Mouse (Mus musculus) liver, embryonic 16.5 days (tissue): ENCODE measurements around the gene Ddx21. TPM values are rescaled to one million over a fixed set of nuclear protein-coding genes. Genes with fewer than 3 reads are reported as not detected.
A peak's percentile ranks its signal among the peaks of the same experiment; 100 is the strongest.

Experiments
- ATAC-seq: fragments of 200-750 bp; cut with Nextera tagmentation; 2 replicates; pipeline ENCODE4 v1.8.0; 2017; ENCODE audit warnings: low read depth, mild to moderate bottlenecking, moderate number of reproducible peaks, moderate library complexity
- H3K27ac ChIP-seq: fragments of 300-500 bp; sonication (generic); 2 replicates; pipeline ENCODE4 v1.5.1; 2014; ENCODE audit warnings: mild to moderate bottlenecking, low read length
- H3K27me3 ChIP-seq: fragments of 300-500 bp; sonication (generic); 2 replicates; pipeline ENCODE4 v1.6.1; 2014; ENCODE audit warnings: low read depth, low read length, mixed read lengths; ENCODE audit not compliant: control insufficient read depth, insufficient read depth
- H3K36me3 ChIP-seq: fragments of 300-500 bp; sonication (generic); 2 replicates; pipeline ENCODE4 v1.6.1; 2014; ENCODE audit warnings: mild to moderate bottlenecking; ENCODE audit not compliant: control insufficient read depth, insufficient read depth
- H3K4me1 ChIP-seq: fragments of 300-500 bp; sonication (generic); 2 replicates; pipeline ENCODE4 v1.6.1; 2014; ENCODE audit warnings: low read depth, low read length, mixed read lengths; ENCODE audit not compliant: control insufficient read depth
- H3K4me2 ChIP-seq: fragments of 300-500 bp; sonication (generic); 2 replicates; pipeline ENCODE4 v1.6.1; 2014; ENCODE audit warnings: low read depth, low read length, mixed read lengths
- H3K4me3 ChIP-seq: fragments of 300-500 bp; sonication (generic); 2 replicates; pipeline ENCODE4 v1.5.1; 2014; ENCODE audit warnings: low read depth, mild to moderate bottlenecking, low read length
- H3K9ac ChIP-seq: fragments of 300-500 bp; sonication (generic); 2 replicates; pipeline ENCODE4 v1.6.1; 2014; ENCODE audit warnings: low read depth, low read length
- H3K9me3 ChIP-seq: fragments of 300-500 bp; sonication (generic); replicated peaks from 2 replicates; pipeline ENCODE4 v1.6.1; 2016; ENCODE audit warnings: low read length; ENCODE audit not compliant: control insufficient read depth
- WGBS: fragments of 180-500 bp; shearing (Covaris S2); extraction: QIAGEN DNeasy Blood & Tissue Kit; methylation state at CpG from one replicate; pipeline ENCODE4 v1.1.7; 2014; ENCODE audit not compliant: insufficient replicate concordance; 5-methylcytosine and 5-hydroxymethylcytosine counted together
- polyA plus RNA-seq: library from polyadenylated mRNA; unstranded; fragments of >200 nt; fragmentation: Nextera tagmentation; extraction: Ambion mirVana; gene quantifications from 2 replicates; pipeline ENCODE4 v1.2.1, GENCODE M21; 2015

The Ddx21 gene
- polyA plus RNA-seq, 1 experiment from 2014 or later, result 9.6 TPM

- Histone ChIP-seq H3K36me3 (no peaks in the 10 kb centered on the region), H3K4me3 (no peak overlapping the region), H3K27me3 (no peaks in the 10 kb centered on the region), H3K4me2 (no peak overlapping the region), H3K27ac (no peak overlapping the region), H3K9me3 (no peaks in the 10 kb centered on the region), H3K4me1 (no peaks in the 10 kb centered on the region), H3K9ac (no peak overlapping the region)
- WGBS, result 63% methylated on average over 7 of the region's 7 CpGs
- ATAC-seq, result no peak
These were observed 51.2 kb downstream of the Ddx21 start for GRCm38 (mm10) chr10:62550787-62551300.

- Histone ChIP-seq H3K27me3 (no peaks in the 10 kb centered on the region), H3K4me3 (no peak overlapping the region), H3K4me2 (0 out of 2 replicates have a peak overlapping the region, but pooled peaks have one; percentile 7), H3K9me3 (no peaks in the 10 kb centered on the region), H3K36me3 (no peaks in the 10 kb centered on the region), H3K27ac (no peak overlapping the region), H3K9ac (0 out of 2 replicates have a peak overlapping the region, but pooled peaks have one; percentile 18), H3K4me1 (no peaks in the 10 kb centered on the region)
- 0 out of 2 replicates have a peak, but pooled peaks have one; percentile 39 for ATAC-seq
- WGBS, result 13% methylated on average over 15 of the region's 16 CpGs
These were observed 52.4 kb downstream of the Ddx21 start for GRCm38 (mm10) chr10:62549523-62550166.

- ATAC-seq, result no peak
These were observed 55.6 kb downstream of the Ddx21 start for GRCm38 (mm10) chr10:62546441-62546840.

GRCm38 (mm10) chr10:62545759-62546158, 56.3 kb downstream of the Ddx21 start:
- Histone ChIP-seq H3K9me3 (no peaks in the 10 kb centered on the region), H3K27me3 (no peaks in the 10 kb centered on the region), H3K4me2 (no peak overlapping the region), H3K4me3 (no peak overlapping the region), H3K27ac (no peak overlapping the region), H3K9ac (no peak overlapping the region), H3K4me1 (peaks cover 11% of the 10 kb centered on the region), H3K36me3 (no peaks in the 10 kb centered on the region)
- no peak for ATAC-seq

More at GRCm38 (mm10) chr10:62546441-62546840, 55.6 kb downstream of the Ddx21 start:
- Histone ChIP-seq H3K9me3 (no peaks in the 10 kb centered on the region), H3K4me2 (no peak overlapping the region), H3K9ac (no peak overlapping the region), H3K4me1 (peaks cover 6% of the 10 kb centered on the region; the same call in 1 of the 2 replicates), H3K27me3 (no peaks in the 10 kb centered on the region), H3K27ac (no peak overlapping the region), H3K36me3 (no peaks in the 10 kb centered on the region), H3K4me3 (no peak overlapping the region)
- WGBS, result 63% methylated on average over 10 of the region's 10 CpGs

GRCm38 (mm10) chr10:62544316-62544715, 57.8 kb downstream of the Ddx21 start:
- H3K27me3 ChIP-seq, result no peaks in the 10 kb centered on the region
- no peak overlapping the region for H3K4me2 ChIP-seq
- no peak overlapping the region for H3K4me3 ChIP-seq
- WGBS, result 77% methylated on average over 4 of the region's 4 CpGs
- peaks cover 14% of the 10 kb centered on the region for H3K4me1 ChIP-seq
- no peaks in the 10 kb centered on the region for H3K9me3 ChIP-seq
- H3K36me3 ChIP-seq, result no peaks in the 10 kb centered on the region
- peak overlapping the region; percentile 71 for H3K27ac ChIP-seq
- no peak overlapping the region for H3K9ac ChIP-seq
- ATAC-seq, result no peak

GRCm38 (mm10) chr10:62543399-62543808, 58.7 kb downstream of the Ddx21 start:
- WGBS, result 22% methylated on average over 12 of the region's 12 CpGs
- Histone ChIP-seq H3K27me3 (no peaks in the 10 kb centered on the region), H3K27ac (peak overlapping the region; percentile 71), H3K4me3 (0 out of 2 replicates have a peak overlapping the region, but pooled peaks have one; percentile 3), H3K4me1 (peaks cover 14% of the 10 kb centered on the region), H3K4me2 (peak overlapping the region; percentile 5; the same call in 1 of the 2 replicates), H3K36me3 (no peaks in the 10 kb centered on the region), H3K9me3 (no peaks in the 10 kb centered on the region), H3K9ac (no peak overlapping the region)
- ATAC-seq, result peak; percentile 47

- 59% methylated on average over 8 of the region's 8 CpGs for WGBS
These were observed 59.2 kb downstream of the Ddx21 start for GRCm38 (mm10) chr10:62542928-62543327.

GRCm38 (mm10) chr10:62542507-62542906, 59.6 kb downstream of the Ddx21 start:
- no peaks in the 10 kb centered on the region for H3K27me3 ChIP-seq
- ATAC-seq, result no peak
- no peaks in the 10 kb centered on the region for H3K9me3 ChIP-seq
- H3K36me3 ChIP-seq, result no peaks in the 10 kb centered on the region
- H3K4me2 ChIP-seq, result no peak overlapping the region
- 62% methylated on average over 11 of the region's 12 CpGs for WGBS
- no peak overlapping the region for H3K4me3 ChIP-seq
- H3K4me1 ChIP-seq, result peaks cover 14% of the 10 kb centered on the region
- 0 out of 2 replicates have a peak overlapping the region, but pooled peaks have one; percentile 19 for H3K27ac ChIP-seq
- no peak overlapping the region for H3K9ac ChIP-seq

More at GRCm38 (mm10) chr10:62542928-62543327, 59.2 kb downstream of the Ddx21 start:
- Histone ChIP-seq H3K27me3 (no peaks in the 10 kb centered on the region), H3K36me3 (no peaks in the 10 kb centered on the region), H3K4me2 (peak overlapping the region; percentile 5; the same call in 1 of the 2 replicates), H3K9ac (no peak overlapping the region), H3K4me3 (0 out of 2 replicates have a peak overlapping the region, but pooled peaks have one; percentile 3), H3K9me3 (no peaks in the 10 kb centered on the region), H3K4me1 (peaks cover 14% of the 10 kb centered on the region), H3K27ac (peak overlapping the region; percentile 71)
- ATAC-seq, result no peak

- H3K27ac ChIP-seq, result peak overlapping the region; percentile 68
- H3K9ac ChIP-seq, result no peak overlapping the region
- no peak for ATAC-seq
- H3K4me2 ChIP-seq, result no peak overlapping the region
- H3K27me3 ChIP-seq, result no peaks in the 10 kb centered on the region
- WGBS, result 53% methylated on average over 12 of the region's 12 CpGs
- H3K36me3 ChIP-seq, result no peaks in the 10 kb centered on the region
- peaks cover 14% of the 10 kb centered on the region for H3K4me1 ChIP-seq
- no peaks in the 10 kb centered on the region for H3K9me3 ChIP-seq
- H3K4me3 ChIP-seq, result no peak overlapping the region
These were observed 60.6 kb downstream of the Ddx21 start for GRCm38 (mm10) chr10:62541499-62541898.
